Mouse (Mus musculus) cortical plate, adult 2 months (tissue): ENCODE data around the gene St6galnac6.

Experiments used
- CTCF ChIP-seq: fragments of 200-500 bp; IDR thresholded peaks from 2 replicates; pipeline ENCODE4 v1.5.1; 2011; ENCODE audit warnings: mild to moderate bottlenecking, control low read depth, low read length; ENCODE audit not compliant: insufficient read depth; ENCODE audit errors: extremely low read depth
- POLR2A ChIP-seq: fragments of 200-500 bp; IDR thresholded peaks from 2 replicates; pipeline ENCODE4 v1.6.1; 2011; ENCODE audit warnings: mild to moderate bottlenecking, low read length, control low read depth; ENCODE audit not compliant: insufficient read depth; ENCODE audit errors: extremely low read depth

- TF ChIP-seq CTCF: no peak
- TF ChIP-seq POLR2A: no peak
These were observed 55.4 kb downstream of the St6galnac6 start for GRCm38 (mm10) chr2:32654743-32655393.
